Mouse (Mus musculus) CH12.LX (cell line): Measurements from ENCODE around the gene Atp6v0b. TPM values are rescaled to one million over a fixed set of nuclear protein-coding genes. Genes with fewer than 3 reads are reported as not detected.
A peak's percentile ranks its signal among the peaks of the same experiment; 100 is the strongest.

Experiments used
- DNase-seq: peaks from one replicate; pipeline ENCODE4 v3.0.0-alpha.2; 2013; ENCODE audit errors: extremely low read depth
- H3K27ac ChIP-seq: 2 replicates; pipeline ENCODE4 v1.5.1; 2012; ENCODE audit warnings: low read depth, mild to moderate bottlenecking, control low read depth, moderate library complexity; ENCODE audit not compliant: insufficient read depth
- H3K27me3 ChIP-seq: replicated peaks from 2 replicates; pipeline ENCODE3; 2012; ENCODE audit warnings: inconsistent platforms
- H3K36me3 ChIP-seq, 2 experiments: replicated peaks in 1 of 2; 2 replicates each; pipeline versions ENCODE3 to v1.6.1; 2012; ENCODE audit warnings: inconsistent platforms in 1 of 2, low read length in 1 of 2, mild to moderate bottlenecking in 1 of 2, mixed read lengths in 1 of 2, moderate library complexity in 1 of 2; ENCODE audit not compliant: control insufficient read depth in 1 of 2, insufficient read depth in 1 of 2
- H3K4me1 ChIP-seq, 2 experiments: 2 replicates each; pipeline ENCODE4 v1.6.1; 2012; ENCODE audit warnings: inconsistent platforms in 1 of 2, moderate library complexity in 1 of 2; ENCODE audit not compliant: insufficient read depth in 2 of 2, control insufficient read depth in 1 of 2
- H3K4me2 ChIP-seq: 2 replicates; pipeline ENCODE4 v1.6.1; 2012; ENCODE audit warnings: low read depth, mild to moderate bottlenecking, control low read depth; ENCODE audit not compliant: poor library complexity, insufficient read depth, severe bottlenecking
- H3K4me3 ChIP-seq, 3 experiments: fragments of 150-350 bp in 1 of 3; sonication (generic) in 1 of 3; replicated peaks in 1 of 3; 2 replicates each; pipeline versions ENCODE3 to v1.5.1; 2011 to 2012; ENCODE audit warnings: low read depth in 2 of 3, low read length in 2 of 3, mild to moderate bottlenecking in 2 of 3, moderate library complexity in 2 of 3, control low read depth in 1 of 3, improper control_type of control experiment in 1 of 3, inconsistent platforms in 1 of 3, mixed read lengths in 1 of 3; ENCODE audit not compliant: poor library complexity in 1 of 3
- H3K79me2 ChIP-seq: replicated peaks from 2 replicates; pipeline ENCODE4 v1.6.1; 2012; ENCODE audit warnings: mild to moderate bottlenecking, moderate library complexity; ENCODE audit not compliant: control insufficient read depth, poor library complexity, insufficient read depth, severe bottlenecking; ENCODE audit errors: extremely low read depth
- H3K9ac ChIP-seq: 2 replicates; pipeline ENCODE4 v1.6.1; 2012; ENCODE audit warnings: low read depth, mild to moderate bottlenecking, control low read depth, moderate library complexity; ENCODE audit not compliant: insufficient read depth
- H3K9me3 ChIP-seq: replicated peaks from 2 replicates; pipeline ENCODE3; 2012; ENCODE audit warnings: low read length, inconsistent platforms, mixed read lengths
- CHD1 ChIP-seq: IDR thresholded peaks from 2 replicates; pipeline ENCODE4 v1.6.1; 2012; ENCODE audit warnings: low read depth, low read length, improper control_type of control experiment, inconsistent platforms
- CHD2 ChIP-seq: IDR thresholded peaks from 2 replicates; pipeline ENCODE4 v1.6.1; 2011; ENCODE audit warnings: low read length, improper control_type of control experiment
- CTCF ChIP-seq, 2 experiments: IDR thresholded peaks in 1 of 2; conservative IDR thresholded peaks in 1 of 2; 2 replicates each; pipeline ENCODE4 v1.5.1; 2011 to 2012; ENCODE audit warnings: low read depth in 2 of 2, low read length in 2 of 2, improper control_type of control experiment in 1 of 2, inconsistent platforms in 1 of 2, mild to moderate bottlenecking in 1 of 2, moderate library complexity in 1 of 2
- E2F4 ChIP-seq: IDR thresholded peaks from 2 replicates; pipeline ENCODE4 v1.6.1; 2011; ENCODE audit warnings: low read depth, low read length, improper control_type of control experiment; ENCODE audit not compliant: insufficient replicate concordance
- ELF1 ChIP-seq: IDR thresholded peaks from 2 replicates; pipeline ENCODE4 v1.6.1; 2014; ENCODE audit warnings: low read depth, mild to moderate bottlenecking, inconsistent platforms, low read length, improper control_type of control experiment
- EP300 ChIP-seq: IDR thresholded peaks from 2 replicates; pipeline ENCODE4 v1.6.1; 2011; ENCODE audit warnings: low read length, improper control_type of control experiment
- GABPA ChIP-seq: IDR thresholded peaks from 2 replicates; pipeline ENCODE4 v1.6.1; 2012; ENCODE audit warnings: low read depth, low read length, improper control_type of control experiment, inconsistent platforms; ENCODE audit not compliant: insufficient replicate concordance
- IRF4 ChIP-seq: IDR thresholded peaks from 2 replicates; pipeline ENCODE4 v1.6.1; 2014; ENCODE audit warnings: low read depth, mild to moderate bottlenecking, inconsistent platforms, low read length, improper control_type of control experiment
- JUN ChIP-seq: IDR thresholded peaks from 2 replicates; pipeline ENCODE4 v1.6.1; 2011; ENCODE audit warnings: low read depth, mild to moderate bottlenecking, low read length, improper control_type of control experiment, moderate library complexity; ENCODE audit not compliant: insufficient read depth
- JUND ChIP-seq: conservative IDR thresholded peaks from 2 replicates; pipeline ENCODE4 v1.6.1; 2011; ENCODE audit warnings: low read depth, low read length, improper control_type of control experiment
- KAT2A ChIP-seq: IDR thresholded peaks from 2 replicates; pipeline ENCODE4 v1.6.1; 2012; ENCODE audit warnings: low read length, improper control_type of control experiment, inconsistent platforms; ENCODE audit not compliant: insufficient replicate concordance
- MAFK ChIP-seq: IDR thresholded peaks from 2 replicates; pipeline ENCODE4 v1.6.1; 2011; ENCODE audit warnings: low read length, improper control_type of control experiment; ENCODE audit not compliant: insufficient replicate concordance
- MYC ChIP-seq: IDR thresholded peaks from 2 replicates; pipeline ENCODE4 v1.6.1; 2011; ENCODE audit warnings: low read depth, mild to moderate bottlenecking, improper control_type of control experiment, low read length
- NRF1 ChIP-seq: IDR thresholded peaks from 2 replicates; pipeline ENCODE4 v1.6.1; 2014; ENCODE audit warnings: low read depth, mild to moderate bottlenecking, inconsistent platforms, low read length, improper control_type of control experiment, moderate library complexity
- PAX5 ChIP-seq: IDR thresholded peaks from 2 replicates; pipeline ENCODE4 v1.6.1; 2012; ENCODE audit warnings: low read length, inconsistent platforms, mixed read lengths
- POLR2A ChIP-seq: IDR thresholded peaks from 2 replicates; pipeline ENCODE4 v1.6.1; 2011; ENCODE audit warnings: low read depth, mild to moderate bottlenecking, improper control_type of control experiment, low read length
- RAD21 ChIP-seq: IDR thresholded peaks from 2 replicates; pipeline ENCODE4 v1.6.1; 2011; ENCODE audit warnings: low read depth, mild to moderate bottlenecking, low read length, improper control_type of control experiment, moderate library complexity
- RCOR1 ChIP-seq: conservative IDR thresholded peaks from 2 replicates; pipeline ENCODE4 v1.6.1; 2012; ENCODE audit warnings: low read depth, mild to moderate bottlenecking, inconsistent platforms, low read length, improper control_type of control experiment
- SIN3A ChIP-seq: IDR thresholded peaks from 2 replicates; pipeline ENCODE4 v1.6.1; 2012; ENCODE audit warnings: low read length, improper control_type of control experiment, inconsistent platforms
- SMC3 ChIP-seq: IDR thresholded peaks from 2 replicates; pipeline ENCODE4 v1.6.1; 2011; ENCODE audit warnings: low read depth, low read length, improper control_type of control experiment
- TCF12 ChIP-seq: IDR thresholded peaks from 2 replicates; pipeline ENCODE4 v1.6.1; 2014; ENCODE audit warnings: low read depth, mild to moderate bottlenecking, inconsistent platforms, low read length, improper control_type of control experiment
- UBTF ChIP-seq: IDR thresholded peaks from 2 replicates; pipeline ENCODE4 v1.6.1; 2012; ENCODE audit warnings: low read depth, mild to moderate bottlenecking, inconsistent platforms, low read length, improper control_type of control experiment, moderate library complexity
- USF1 ChIP-seq: IDR thresholded peaks from 2 replicates; pipeline ENCODE4 v1.6.1; 2014; ENCODE audit warnings: low read depth, mild to moderate bottlenecking, inconsistent platforms, low read length, improper control_type of control experiment
- USF2 ChIP-seq: conservative IDR thresholded peaks from 2 replicates; pipeline ENCODE4 v1.6.1; 2011; ENCODE audit warnings: low read depth, low read length, improper control_type of control experiment
- ZC3H11A ChIP-seq: IDR thresholded peaks from 2 replicates; pipeline ENCODE4 v1.6.1; 2012; ENCODE audit warnings: low read depth, mild to moderate bottlenecking, inconsistent platforms, low read length, improper control_type of control experiment
- ZNF384 ChIP-seq: IDR thresholded peaks from 2 replicates; pipeline ENCODE4 v1.6.1; 2012; ENCODE audit warnings: low read depth, low read length, improper control_type of control experiment, inconsistent platforms
- dilution Hi-C: fragments of 300-500 bp; cut with MboI; formaldehyde crosslinking; loops from 2 replicates; pipeline ENCODE4 v1.14.3; 2020; ENCODE audit warnings: low sequenced_read_pairs; ENCODE audit not compliant: extremely low pct_unique_long_range_greater_than_20kb, extremely low pct_ligation_motif_present
- in situ Hi-C: fragments of 300-500 bp; cut with MboI; formaldehyde crosslinking; loops from 3 replicates; pipeline ENCODE4 v1.14.3; 2019; ENCODE audit warnings: low sequenced_read_pairs, low pct_ligation_motif_present, low pct_unique_long_range_greater_than_20kb, mixed read lengths
- polyA plus RNA-seq: library from polyadenylated mRNA; unstranded; fragments of >175 nt; gene quantifications from 2 replicates; pipeline ENCODE4 v1.2.1, GENCODE M21; 2012; ENCODE audit warnings: low read depth; ENCODE audit not compliant: insufficient read length
- total RNA-seq, 2 experiments: library from RNA; depleted of rRNA; stranded (reverse); fragments of 300-350 nt in 1 of 2; fragments of >200 nt in 1 of 2; gene quantifications; 2 replicates each; pipeline ENCODE4 v1.2.3; 2012 to 2014

The Atp6v0b gene
- total and polyA plus RNA-seq, 3 experiments = 176 to 202 (median 186) TPM

DNA sequence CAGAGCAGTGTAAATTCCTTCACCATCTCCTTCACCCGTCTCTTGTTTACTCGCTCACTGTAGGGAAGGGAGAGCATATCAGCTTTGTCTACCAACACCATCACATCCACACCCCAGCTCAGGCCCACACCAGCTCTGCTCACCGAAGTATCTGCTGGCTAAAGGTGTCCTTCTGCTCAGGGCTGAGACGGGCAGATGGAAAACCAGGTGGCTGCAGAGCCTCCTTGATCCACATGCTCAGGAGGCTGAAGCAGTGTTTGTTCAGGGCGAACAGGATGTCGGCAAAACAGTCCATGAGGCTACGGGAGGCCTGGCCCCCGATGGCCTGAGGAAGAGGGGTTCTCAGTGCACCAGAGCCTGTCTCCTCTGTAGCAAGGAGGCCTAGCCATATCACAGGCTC, 7.5 kb upstream of the Atp6v0b start:
- no peaks in the 10 kb centered on the region for H3K9me3 ChIP-seq
- TF ChIP-seq ZNF384 = no peak
- no peak for TF ChIP-seq PAX5
- no peak for TF ChIP-seq UBTF
- no peak for TF ChIP-seq SIN3A
- TF ChIP-seq RCOR1 = no peak
- no peak for TF ChIP-seq CHD2
- no peak for TF ChIP-seq RAD21
- no peak for TF ChIP-seq IRF4
- peaks cover 5 to 24% of the 10 kb centered on the region in 2 experiments for H3K4me1 ChIP-seq
- no peak overlapping the region for H3K4me2 ChIP-seq
- H3K4me3 ChIP-seq = no peak overlapping the region
- no peak overlapping the region for H3K9ac ChIP-seq
- H3K79me2 ChIP-seq = peaks cover 7% of the 10 kb centered on the region; the same call in 1 of the 2 replicates
- H3K27ac ChIP-seq = no peak overlapping the region
- dilution Hi-C loops (no loop called here), in situ Hi-C loops (no loop called here)
- H3K27me3 ChIP-seq = no peaks in the 10 kb centered on the region
- H3K36me3 ChIP-seq = peaks cover 51 to 77% of the 10 kb centered on the region in 2 experiments
- DNase-seq = no peak

DNA sequence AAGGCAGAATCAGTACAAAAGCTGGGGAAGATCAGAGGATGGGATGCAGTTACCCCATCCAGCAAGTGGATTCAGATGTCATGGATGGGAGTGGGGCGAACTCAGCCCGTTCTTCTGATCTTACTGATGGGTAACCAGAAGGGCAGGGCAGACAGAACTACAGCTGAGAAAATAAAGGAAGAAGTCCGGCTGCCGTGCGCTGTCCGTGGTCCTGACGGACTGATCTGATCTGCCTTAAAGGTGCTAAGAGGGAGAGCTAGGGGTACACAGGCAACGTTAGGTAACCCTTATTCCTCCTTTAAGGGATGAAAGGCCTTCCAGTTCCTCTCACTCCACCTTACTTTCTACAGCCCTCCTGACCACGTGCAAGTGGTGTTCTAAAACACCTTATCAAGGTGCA, 6.2 kb upstream of the Atp6v0b start:
- in situ Hi-C loops = no loop called here
- Histone ChIP-seq H3K4me1 (peaks cover 5 to 24% of the 10 kb centered on the region in 2 experiments), H3K4me3 (no peak overlapping the region), H3K9me3 (no peaks in the 10 kb centered on the region), H3K4me2 (no peak overlapping the region), H3K27ac (no peak overlapping the region), H3K27me3 (no peaks in the 10 kb centered on the region), H3K79me2 (peaks cover 7% of the 10 kb centered on the region; the same call in 1 of the 2 replicates), H3K36me3 (peaks cover 45 to 77% of the 10 kb centered on the region in 2 experiments), H3K9ac (no peak overlapping the region)
- DNase-seq = peak; percentile 41
- TF ChIP-seq SMC3 (no peak), SIN3A (peak; percentile 66; the same call in 1 of the 2 replicates), EP300 (no peak), CTCF (conservative IDR thresholded peaks at IDR 0.05 in 1 of 2, IDR thresholded peaks at IDR 0.05 in 1 of 2; ENCODE audit: low read depth in 2 of 2, low read length in 2 of 2) (no peak), JUND (no peak), MYC (no peak)
- dilution Hi-C loops = no loop called here

- dilution Hi-C loops (no loop called here), in situ Hi-C loops (no loop called here)
- H3K79me2 ChIP-seq = peaks cover 9% of the 10 kb centered on the region
- peak within 1 kb of the TSS; percentile 67 for H3K9ac ChIP-seq
- peak within 1 kb of the TSS; percentile 70 to 91 (median 88) for H3K4me3 ChIP-seq
- peaks cover 5 to 21% of the 10 kb centered on the region in 2 experiments for H3K4me1 ChIP-seq
- H3K9me3 ChIP-seq = no peaks in the 10 kb centered on the region
- H3K4me2 ChIP-seq = peak within 1 kb of the TSS; percentile 73
- no peaks in the 10 kb centered on the region for H3K27me3 ChIP-seq
- no peak within 1 kb of the TSS for H3K27ac ChIP-seq
- DNase-seq = peak; percentile 92
- H3K36me3 ChIP-seq = peaks cover 34 to 66% of the 10 kb centered on the region in 2 experiments
- TF ChIP-seq ZC3H11A = no peak
- peak; percentile 98 for TF ChIP-seq ELF1
- peak; percentile 92; the same call in 1 of the 2 replicates for TF ChIP-seq KAT2A
- TF ChIP-seq MAFK = no peak
- no peak for TF ChIP-seq USF1
- peak; percentile 52; the same call in 1 of the 2 replicates for TF ChIP-seq GABPA
- TF ChIP-seq POLR2A = peak; percentile 80
- TF ChIP-seq TCF12 = peak; percentile 49; the same call in 1 of the 2 replicates
- TF ChIP-seq CHD1 = no peak
- peak; percentile 95 for TF ChIP-seq MYC
- 0 out of 2 replicates have a peak, but pooled peaks have one; percentile 16 for TF ChIP-seq IRF4
- TF ChIP-seq USF2 = no peak
- TF ChIP-seq CTCF (conservative IDR thresholded peaks at IDR 0.05 in 1 of 2, IDR thresholded peaks at IDR 0.05 in 1 of 2; ENCODE audit: low read depth in 2 of 2, low read length in 2 of 2) = no peak
- no peak for TF ChIP-seq SMC3
- TF ChIP-seq NRF1 = no peak; the same call in 1 of the 2 replicates
- no peak for TF ChIP-seq E2F4
- TF ChIP-seq PAX5 = no peak
- TF ChIP-seq JUN = no peak
Observed at GRCm38 (mm10) chr4:117891738-117892161, 4.6 kb upstream of the Atp6v0b start, which contains the start of gene Dph2. Gene Dph2 (minus strand): TSS chr4:117892032.
